Mouse (Mus musculus) cerebellum, adult 9-11 months (tissue): ENCODE data around the gene 1700049E17Rik1.
"Not testable (repeated sequence)": the region's sequence is repeated elsewhere in the genome, so short reads cannot be mapped to it uniquely, and the experiment has no call there.

Experiments used
- DNase-seq: peaks from one replicate; pipeline ENCODE4 v3.0.0; 2022

Gene 1700049E17Rik1

DNA sequence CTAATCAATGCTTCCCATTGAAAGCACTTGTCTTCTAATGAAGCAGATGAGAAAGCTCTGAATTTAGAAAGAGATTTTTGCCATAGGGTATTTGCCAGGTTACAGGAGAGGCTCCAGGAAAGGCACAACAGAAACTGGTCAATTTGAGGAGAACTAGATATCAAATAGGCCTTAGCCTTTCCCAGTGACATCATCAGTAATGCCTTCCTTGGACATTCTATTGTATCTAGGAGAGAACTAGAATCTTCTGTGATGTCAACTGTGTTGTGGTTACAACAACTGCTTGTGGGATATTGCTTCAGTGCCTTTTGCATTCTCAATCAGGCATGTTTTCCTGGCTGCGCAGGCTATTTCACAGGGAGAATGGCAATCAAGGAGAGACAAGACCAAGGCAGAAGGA lies at the start of gene 1700049E17Rik1:
Gene 1700049E17Rik1 (plus strand): TSS at position 301 of the 400 bp plus-strand sequence.
- not testable (repeated sequence) for DNase-seq

DNA sequence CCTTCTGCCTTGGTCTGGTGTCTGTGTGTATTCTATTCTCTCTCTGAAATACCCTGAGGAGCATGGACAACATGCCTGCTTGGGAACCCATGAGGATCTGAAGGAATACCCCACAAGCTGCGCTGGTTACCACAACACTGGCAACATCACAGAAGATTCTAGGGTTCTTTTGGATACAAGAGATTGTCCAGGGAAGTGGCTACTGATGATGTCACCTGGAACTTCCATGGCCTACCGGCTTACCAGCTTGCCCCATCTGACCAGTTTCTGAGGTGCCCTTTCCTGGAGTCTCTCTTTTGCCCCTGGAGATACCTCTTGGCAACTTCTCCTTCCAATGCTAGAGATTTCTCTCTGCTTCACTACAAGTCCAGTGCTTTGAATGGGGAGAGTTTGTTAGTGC lies 17.6 kb upstream of the 1700049E17Rik1 start, which contains the start of gene Gm7980:
Gene Gm7980 (minus strand): TSS at position 101 of the 400 bp plus-strand sequence.
- not testable (repeated sequence) for DNase-seq

DNA sequence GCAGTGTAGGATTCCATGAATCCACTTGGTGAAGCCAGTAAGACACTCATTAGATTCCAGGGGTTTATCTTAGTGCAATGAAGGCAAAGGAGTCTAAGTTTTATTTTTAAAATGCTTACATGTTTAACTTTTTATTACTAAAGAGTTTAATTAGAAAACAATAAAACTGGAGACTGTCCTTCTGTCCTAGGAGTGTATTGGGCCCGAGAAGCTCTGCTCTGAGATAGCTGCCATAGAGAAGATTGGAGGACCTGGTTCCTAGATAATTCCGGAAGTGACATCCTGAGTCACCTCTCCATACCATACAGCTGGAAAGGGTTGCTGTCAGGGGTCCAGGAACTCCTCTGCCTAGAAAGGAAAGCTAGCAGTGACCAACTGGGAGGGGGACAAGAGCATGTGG lies 18.9 kb downstream of the 1700049E17Rik1 start, which contains the start of gene 1700024B05Rik:
Gene 1700024B05Rik (plus strand): TSS at position 301 of the 400 bp plus-strand sequence.
- not testable (repeated sequence) for DNase-seq

DNA sequence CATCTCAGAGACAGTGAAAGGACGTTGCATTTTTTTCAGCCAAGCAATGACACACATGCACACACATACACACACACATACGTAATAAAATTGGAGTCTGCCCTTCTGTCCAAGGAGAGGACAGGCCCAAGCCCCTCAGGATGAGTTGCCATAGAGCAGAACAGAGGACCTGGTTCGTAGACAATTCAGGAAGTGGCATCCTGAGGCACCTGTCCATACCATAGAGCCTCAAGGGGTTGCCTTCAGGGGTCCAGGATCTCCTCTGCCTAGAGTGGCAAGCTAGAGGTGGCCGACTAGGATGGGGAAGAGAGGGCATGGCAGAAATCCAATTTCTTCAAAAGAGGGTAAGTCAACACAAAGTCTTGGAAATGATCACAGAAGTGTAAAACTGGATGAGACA lies 39.3 kb downstream of the 1700049E17Rik1 start:
- DNase-seq: not testable (repeated sequence)

DNA sequence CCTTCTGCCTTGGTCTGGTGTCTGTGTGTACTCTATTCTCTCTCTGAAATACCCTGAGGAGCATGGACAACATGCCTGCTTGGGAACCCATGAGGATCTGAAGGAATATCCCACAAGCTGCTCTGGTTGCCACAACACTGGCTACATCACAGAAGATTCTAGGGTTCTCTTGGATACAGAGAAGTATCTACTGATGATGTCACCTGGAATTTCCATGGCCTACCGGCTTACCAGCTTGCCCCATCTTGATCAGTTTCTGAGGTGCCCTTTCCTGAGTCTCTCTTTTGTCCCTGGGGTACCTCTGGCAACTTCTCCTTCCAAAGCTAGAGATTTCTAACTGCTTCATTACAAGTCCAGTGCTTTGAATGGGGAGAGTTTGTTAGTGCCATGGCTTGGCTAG lies 43.1 kb downstream of the 1700049E17Rik1 start, which contains the start of gene Gm6401:
Gene Gm6401 (minus strand): TSS at position 101 of the 400 bp plus-strand sequence.
- DNase-seq: not testable (repeated sequence)

DNA sequence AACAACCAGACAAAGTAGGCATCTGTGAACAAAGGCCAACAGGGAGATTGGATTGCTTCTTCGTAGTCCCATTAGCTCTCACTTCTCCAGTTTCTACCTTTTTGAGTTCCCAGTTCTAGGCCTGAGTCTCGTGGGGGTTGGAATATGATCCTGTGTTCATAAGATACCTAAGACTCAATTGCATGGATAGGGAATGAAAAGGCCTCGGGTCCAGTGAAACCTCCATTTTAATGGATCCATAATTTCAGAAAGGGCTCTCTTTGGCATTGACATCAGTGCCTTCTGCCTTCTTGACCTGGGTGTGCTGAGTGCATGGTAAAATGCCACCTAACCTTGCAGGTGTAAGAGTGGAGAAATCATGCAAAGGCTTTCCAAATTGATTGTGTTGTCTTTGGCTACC lies 43.8 kb downstream of the 1700049E17Rik1 start:
- DNase-seq: not testable (repeated sequence)
